Mouse (Mus musculus): ENCODE measurements around the gene Igsf9.

Gene Igsf9

GRCm38 (mm10) chr1:172496030-172496429 lies 14.4 kb downstream of the Igsf9 start:
- DNase-seq (ENCODE audit: low read depth): no peak

GRCm38 (mm10) chr1:172497428-172497827 lies 15.8 kb downstream of the Igsf9 start:
- DNase-seq (ENCODE audit: low read depth): no peak

GRCm38 (mm10) chr1:172499765-172500441 lies 18.3 kb downstream of the Igsf9 start, which contains the start of gene Tagln2:
Gene Tagln2 (plus strand): TSS chr1:172500047.
- DNase-seq (ENCODE audit: low read depth): peak; percentile 89

GRCm38 (mm10) chr1:172500451-172501370 lies 19.1 kb downstream of the Igsf9 start:
- peak; percentile 88 for DNase-seq (ENCODE audit: low read depth)

GRCm38 (mm10) chr1:172501371-172502144 lies 20.0 kb downstream of the Igsf9 start:
- DNase-seq (ENCODE audit: low read depth): peak; percentile 84

- DNase-seq (ENCODE audit: low read depth): peak; percentile 47
Measured at GRCm38 (mm10) chr1:172502145-172503110, 20.8 kb downstream of the Igsf9 start.

- DNase-seq (ENCODE audit: low read depth): peak; percentile 83
Measured at GRCm38 (mm10) chr1:172503111-172503997, 21.8 kb downstream of the Igsf9 start.

GRCm38 (mm10) chr1:172504756-172505155 lies 23.2 kb downstream of the Igsf9 start:
- no peak for DNase-seq (ENCODE audit: low read depth)

- no peak for DNase-seq (ENCODE audit: low read depth)
Measured at GRCm38 (mm10) chr1:172507001-172507400, 25.4 kb downstream of the Igsf9 start.

GRCm38 (mm10) chr1:172507701-172508100 lies 26.1 kb downstream of the Igsf9 start:
- DNase-seq (ENCODE audit: low read depth): no peak

- DNase-seq (ENCODE audit: low read depth): no peak
Measured at GRCm38 (mm10) chr1:172508172-172508571, 26.6 kb downstream of the Igsf9 start.

- no peak for DNase-seq (ENCODE audit: low read depth)
Measured at GRCm38 (mm10) chr1:172509235-172509634, 27.6 kb downstream of the Igsf9 start.

GRCm38 (mm10) chr1:172509983-172510382 lies 28.4 kb downstream of the Igsf9 start:
- no peak for DNase-seq (ENCODE audit: low read depth)

GRCm38 (mm10) chr1:172510421-172510972 lies 28.9 kb downstream of the Igsf9 start:
- DNase-seq (ENCODE audit: low read depth): no peak

GRCm38 (mm10) chr1:172512962-172513361 lies 31.4 kb downstream of the Igsf9 start:
- no peak for DNase-seq (ENCODE audit: low read depth)

GRCm38 (mm10) chr1:172513525-172514212 lies 32.1 kb downstream of the Igsf9 start:
- DNase-seq (ENCODE audit: low read depth): no peak

GRCm38 (mm10) chr1:172514213-172514529 lies 32.6 kb downstream of the Igsf9 start:
- DNase-seq (ENCODE audit: low read depth): no peak

GRCm38 (mm10) chr1:172514551-172515268 lies 33.1 kb downstream of the Igsf9 start:
- peak; percentile 53 for DNase-seq (ENCODE audit: low read depth)

GRCm38 (mm10) chr1:172515396-172515795 lies 33.8 kb downstream of the Igsf9 start:
- DNase-seq (ENCODE audit: low read depth): peak; percentile 25

All from NIH3T3 (cell line).